Mouse (Mus musculus): ENCODE measurements around the gene Gabrg1.

The Gabrg1 gene

DNA sequence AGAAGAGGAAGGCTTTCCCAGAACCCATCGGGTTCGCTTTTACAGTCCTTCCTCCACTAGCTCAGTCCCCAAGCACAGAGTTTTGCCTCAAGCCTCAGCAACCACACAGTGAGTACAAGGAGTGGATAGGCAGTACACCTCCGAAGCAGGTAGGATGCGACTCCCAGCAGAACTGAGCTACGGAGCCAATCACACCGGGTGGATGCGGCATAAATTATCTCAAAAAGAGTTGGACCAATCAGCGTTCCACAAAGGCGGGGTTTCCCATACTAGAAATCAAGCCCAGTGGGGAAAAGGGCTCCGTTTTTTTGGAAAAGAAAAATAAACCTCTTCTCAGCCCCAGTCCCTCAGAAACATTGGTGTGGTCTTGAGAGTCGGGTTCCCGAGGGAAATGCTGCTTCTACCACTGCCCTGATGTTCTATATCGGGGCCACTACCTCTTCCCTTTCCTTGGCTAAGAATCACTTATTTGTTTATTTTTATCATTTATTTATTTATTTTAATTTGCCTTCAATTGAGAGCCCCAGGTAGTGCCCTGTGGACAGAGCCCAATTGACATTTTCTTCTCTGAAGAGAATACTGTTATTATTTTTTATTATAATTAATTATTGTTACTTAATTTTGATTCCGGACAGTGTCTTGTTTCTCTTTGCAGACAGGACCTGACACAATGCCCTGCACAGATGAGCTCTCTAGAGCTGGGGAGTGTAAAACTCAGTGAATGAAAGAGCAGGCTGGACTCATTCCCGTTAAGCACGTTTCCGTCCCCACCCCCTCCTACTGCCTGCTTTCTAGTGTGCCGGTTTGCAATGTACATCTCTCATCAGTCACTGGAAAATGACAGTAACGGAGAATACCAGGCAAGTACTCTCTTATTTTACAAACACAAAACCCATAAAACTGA lies at the start of gene Gabrg1:
Gene Gabrg1, minus strand, starts transcription at position 426 of the 904 bp plus-strand sequence.
- peak; percentile 2 for DNase-seq (ENCODE audit: low spot score)

- no peak for DNase-seq (ENCODE audit: low spot score)
Measured at GRCm38 (mm10) chr5:70884026-70884425, 41.6 kb upstream of the Gabrg1 start.

- no peak for DNase-seq (ENCODE audit: low spot score)
Measured at GRCm38 (mm10) chr5:70870081-70870480, 27.7 kb upstream of the Gabrg1 start.

GRCm38 (mm10) chr5:70843096-70843734 lies 798 bp upstream of the Gabrg1 start:
- peak; percentile 3 for DNase-seq (ENCODE audit: low spot score)

GRCm38 (mm10) chr5:70818681-70819080 lies 23.7 kb downstream of the Gabrg1 start:
- no peak for DNase-seq (ENCODE audit: low spot score)

GRCm38 (mm10) chr5:70736156-70736555 lies 106.3 kb downstream of the Gabrg1 start:
- no peak for DNase-seq (ENCODE audit: low spot score)

- no peak for DNase-seq (ENCODE audit: low spot score)
Measured at GRCm38 (mm10) chr5:70704361-70704760, 138.1 kb downstream of the Gabrg1 start.

Data from ovary, postnatal 36 days (tissue).